Mouse (Mus musculus) mouse embryonic stem cell (cell line): ENCODE results near the gene Gnptg.

ENCODE experiments used
- in situ Hi-C, 2 experiments: fragments of 300-500 bp; cut with MboI; formaldehyde crosslinking; loops; 1 replicate in 1 of 2; 3 replicates in 1 of 2; pipeline ENCODE4 v1.14.3; 2019 to 2020; ENCODE audit warnings: low sequenced_read_pairs in 2 of 2, low pct_unique_long_range_greater_than_20kb in 1 of 2, mixed read lengths in 1 of 2; ENCODE audit not compliant: unreplicated experiment in 1 of 2

The Gnptg gene

DNA sequence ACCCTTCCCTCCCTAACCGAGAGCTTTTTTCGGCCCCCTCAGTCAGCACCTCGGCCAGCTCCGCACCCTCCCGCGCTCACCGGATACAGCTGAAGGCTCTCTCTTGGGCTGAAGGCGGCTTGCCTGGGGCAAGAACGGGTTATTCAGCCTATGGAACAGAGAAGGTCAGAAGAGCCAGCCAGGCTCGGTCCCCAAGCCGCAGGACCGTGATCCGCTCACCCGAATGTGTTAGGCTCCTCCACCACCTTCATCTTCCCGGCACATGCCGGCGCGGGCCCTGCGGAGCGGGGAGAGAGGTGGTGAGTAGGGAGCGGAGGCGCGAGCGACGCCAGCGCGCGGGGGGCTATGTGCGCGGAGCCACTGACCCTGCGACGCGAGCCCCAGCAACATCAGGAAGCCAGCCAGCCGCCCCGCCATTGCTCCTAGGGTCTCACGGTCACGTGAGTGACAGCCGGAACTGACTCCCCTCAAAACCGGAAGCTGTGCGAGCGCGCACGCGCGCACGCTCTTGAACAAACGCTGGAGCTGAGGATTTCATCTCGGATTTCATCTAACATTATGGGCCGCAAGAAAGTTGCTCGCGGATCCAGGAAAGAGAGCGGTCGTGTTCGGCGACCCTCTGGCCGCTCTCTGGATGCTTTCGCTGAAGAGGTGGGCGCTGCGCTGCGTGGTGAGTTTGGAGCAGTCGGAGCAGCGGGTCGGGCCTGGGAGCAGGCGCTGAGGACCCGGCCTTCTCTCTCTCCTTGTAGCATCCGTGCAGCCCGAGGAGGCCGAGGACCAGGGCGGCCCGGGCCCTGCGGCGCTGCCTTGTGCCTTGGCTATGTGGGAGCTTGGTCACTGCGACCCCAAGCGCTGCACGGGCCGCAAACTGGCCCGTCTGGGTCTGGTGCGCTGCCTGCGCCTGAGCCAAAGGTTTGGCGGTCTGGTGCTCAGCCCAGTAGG is at the start of gene Gnptg, which contains the start of gene Tsr3:
Gene Gnptg, minus strand, starts transcription at position 430 of the 942 bp plus-strand sequence.
Gene Tsr3, plus strand, starts transcription at position 476 of the 942 bp plus-strand sequence.
- in situ Hi-C loops: no loop called here

DNA sequence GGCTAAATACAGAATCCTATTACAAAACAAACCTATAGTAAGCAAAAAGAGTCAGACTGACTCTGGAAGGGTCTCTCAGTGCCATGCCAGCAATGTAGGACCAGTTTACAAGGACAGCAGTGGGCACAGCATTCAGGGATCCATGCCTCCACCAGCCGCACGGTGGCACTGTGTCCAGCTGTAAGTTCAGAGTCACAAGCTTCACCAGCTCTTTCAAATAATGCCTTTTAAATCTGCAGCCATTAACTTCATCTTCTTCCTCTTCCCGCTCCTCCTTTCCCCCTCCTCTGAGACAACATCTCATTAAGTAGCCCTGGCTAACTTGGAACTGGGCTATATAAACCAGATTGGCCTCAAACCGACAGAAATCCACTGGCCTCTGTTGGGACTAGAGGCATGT is 48.9 kb upstream of the Gnptg start:
- in situ Hi-C loops: no loop called here

DNA sequence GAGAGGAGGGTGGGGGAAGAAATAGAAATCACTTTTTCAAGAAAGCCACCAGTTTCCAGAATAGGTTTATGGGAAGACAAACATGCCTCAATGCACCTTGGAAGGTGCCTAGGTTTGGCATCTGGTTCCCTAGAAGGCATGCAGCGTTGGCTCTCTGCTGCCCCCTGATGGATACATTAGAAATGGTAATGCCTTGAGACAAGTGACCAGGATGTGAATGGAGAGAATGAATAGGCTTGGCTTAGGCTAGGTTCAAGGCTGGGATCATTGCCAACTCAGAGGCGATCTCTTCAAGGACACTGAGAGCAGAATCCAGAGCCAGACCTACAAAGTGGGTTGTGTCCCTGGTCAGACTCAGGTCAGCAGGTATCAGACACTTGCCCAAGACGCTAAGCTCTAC is 45.1 kb upstream of the Gnptg start:
- in situ Hi-C loops: no loop called here

DNA sequence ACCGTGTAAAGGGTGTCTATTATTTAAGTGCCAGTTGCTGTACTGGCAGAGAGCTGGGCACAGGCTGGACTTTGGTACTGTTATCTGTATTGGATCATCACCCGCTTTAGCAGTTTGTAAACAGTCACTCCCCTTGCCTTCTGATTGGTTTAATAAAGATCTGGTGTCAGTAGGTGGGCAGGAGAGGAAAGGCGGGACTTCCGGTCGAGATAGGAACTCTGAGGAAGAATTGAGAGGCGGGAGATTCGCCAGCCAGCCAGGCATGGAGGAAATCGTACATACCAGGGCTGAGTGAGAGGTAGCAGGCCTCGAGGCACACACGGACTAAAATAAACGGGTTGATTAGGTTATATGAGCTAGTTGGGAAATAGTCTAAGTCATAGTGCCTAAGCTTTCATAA is 42.2 kb upstream of the Gnptg start:
- in situ Hi-C loops: no loop called here

DNA sequence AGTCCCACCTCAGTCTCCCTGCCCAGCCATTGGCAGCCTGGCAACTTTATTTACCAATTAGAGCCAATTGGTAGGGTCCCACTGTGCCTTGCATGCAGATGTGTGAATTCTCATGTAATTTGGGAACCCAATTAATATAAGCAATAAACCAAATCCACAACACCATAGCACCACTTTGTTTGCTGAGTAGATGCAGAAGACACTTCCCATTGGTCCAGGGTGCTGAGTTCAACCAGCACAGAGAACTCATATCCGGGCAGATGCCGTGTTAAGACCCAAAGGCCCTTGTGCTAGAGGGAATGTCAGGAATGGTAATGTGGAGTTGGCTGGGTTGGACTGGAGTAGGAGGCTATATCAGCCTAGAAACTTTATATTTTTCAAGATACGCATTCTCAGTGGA is 35.9 kb upstream of the Gnptg start:
- in situ Hi-C loops: no loop called here

DNA sequence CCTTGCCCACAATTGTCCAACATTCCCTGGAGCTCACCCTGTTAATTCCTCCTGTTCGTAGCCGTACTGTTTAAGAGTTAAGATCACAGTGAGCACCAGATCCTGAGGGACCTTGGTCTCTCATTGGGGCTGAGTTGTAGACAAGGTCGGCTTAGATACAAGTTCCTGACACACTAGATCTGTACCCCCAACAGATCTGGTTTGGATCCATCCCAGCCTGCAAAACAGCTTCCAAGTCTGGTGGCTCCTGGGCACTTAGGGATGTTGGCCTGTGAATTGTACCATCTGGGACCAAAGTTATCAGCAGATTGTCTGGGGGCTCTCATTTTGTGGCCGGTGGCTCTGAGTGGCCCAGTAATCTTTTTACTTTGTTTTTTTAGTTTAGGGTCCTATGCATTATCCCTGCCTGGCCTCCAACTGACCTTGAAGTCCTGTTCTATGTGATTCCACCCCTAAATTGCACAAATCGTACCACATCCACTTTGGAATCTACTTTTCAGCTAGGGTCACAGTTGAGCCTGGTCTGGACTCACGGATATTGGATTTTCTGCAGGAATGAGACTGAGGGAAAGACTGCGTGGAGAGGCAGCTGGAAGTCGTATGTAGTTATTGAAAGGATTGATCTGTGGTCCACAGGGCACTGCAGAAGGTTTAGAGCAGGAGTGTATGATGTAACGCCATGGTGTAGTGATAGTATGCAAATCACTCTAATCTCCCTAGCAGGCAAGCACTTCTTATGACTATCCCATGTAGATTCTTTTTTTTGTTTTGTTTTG is 34.8 kb upstream of the Gnptg start, which contains the start of gene Ube2i:
Gene Ube2i, minus strand, starts transcription at position 52 of the 776 bp plus-strand sequence.
- in situ Hi-C loops: no loop called here

DNA sequence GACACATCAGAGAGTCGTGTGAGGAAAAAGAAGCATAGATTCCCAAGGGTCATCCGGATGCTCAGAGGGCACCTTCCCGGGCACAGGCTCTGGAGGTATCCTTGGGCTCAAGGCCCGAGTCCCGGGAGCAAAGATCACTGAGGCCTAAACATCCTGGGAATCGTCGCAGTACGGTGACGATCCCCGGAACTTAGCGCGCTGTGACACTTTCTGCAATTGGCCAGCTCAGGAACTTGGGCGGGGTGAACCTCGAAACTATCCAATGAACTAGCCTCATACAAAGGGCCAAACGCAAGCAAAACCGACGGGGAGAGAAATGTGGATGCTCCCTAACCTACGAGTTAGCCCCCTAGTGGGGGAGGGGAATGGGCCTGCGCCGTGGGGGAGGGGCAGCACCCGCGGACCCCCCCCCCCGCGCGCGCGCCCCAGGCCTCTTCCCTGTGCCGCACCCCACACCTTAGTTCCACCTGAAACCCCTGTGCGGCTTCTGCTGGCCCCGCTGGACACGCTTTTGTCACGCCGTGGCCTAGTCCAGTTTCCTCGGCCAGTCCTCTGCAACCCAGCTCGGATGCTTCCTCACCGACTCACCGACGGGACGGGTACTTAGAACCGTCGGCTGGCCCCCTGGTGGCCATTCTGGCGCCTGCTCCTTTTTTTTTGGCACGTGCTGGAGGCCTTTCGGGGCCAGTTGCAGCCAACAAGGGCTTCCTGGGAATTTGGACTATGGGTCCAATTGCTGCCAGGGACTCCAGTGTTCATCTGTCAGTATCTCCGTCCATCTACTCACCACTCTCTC is 34.0 kb upstream of the Gnptg start:
- in situ Hi-C loops: no loop called here

DNA sequence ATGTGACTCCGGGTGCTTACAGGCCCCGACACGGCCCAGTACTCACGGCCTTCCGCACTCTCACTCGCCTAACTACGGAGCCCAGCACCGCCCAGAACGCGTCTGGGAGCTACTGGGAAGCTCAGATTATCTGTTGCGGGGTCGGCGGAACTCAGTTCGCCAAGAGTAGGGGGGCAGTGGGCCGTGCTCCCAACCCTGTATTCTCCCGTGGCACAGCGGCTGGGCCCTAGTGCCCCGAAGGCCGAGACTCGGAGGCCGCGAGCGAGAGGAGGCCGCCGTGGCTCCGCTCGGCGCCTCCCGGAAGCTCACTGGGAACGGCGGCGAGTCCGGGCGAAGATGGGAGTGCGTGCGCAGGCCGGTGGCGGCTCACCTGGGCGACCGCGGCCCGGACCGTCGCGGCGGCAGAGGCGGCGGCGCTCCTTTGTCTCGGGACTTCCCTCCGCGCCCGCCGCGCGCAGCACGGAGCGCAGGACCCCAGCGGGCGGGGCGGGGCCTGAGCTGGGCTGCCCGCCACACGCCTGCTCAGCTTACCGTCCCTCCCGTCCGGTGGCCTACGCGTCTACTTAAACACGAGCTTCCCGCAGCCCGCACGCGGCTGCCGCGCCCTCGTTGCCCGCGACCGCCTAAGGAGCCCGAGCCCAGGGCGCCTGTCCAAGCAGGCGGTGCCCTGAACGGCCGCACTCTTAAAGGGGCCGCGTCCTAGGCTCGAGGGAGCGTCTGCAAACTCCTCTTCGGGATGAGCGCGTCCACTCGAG is 33.2 kb upstream of the Gnptg start:
- in situ Hi-C loops: no loop called here

DNA sequence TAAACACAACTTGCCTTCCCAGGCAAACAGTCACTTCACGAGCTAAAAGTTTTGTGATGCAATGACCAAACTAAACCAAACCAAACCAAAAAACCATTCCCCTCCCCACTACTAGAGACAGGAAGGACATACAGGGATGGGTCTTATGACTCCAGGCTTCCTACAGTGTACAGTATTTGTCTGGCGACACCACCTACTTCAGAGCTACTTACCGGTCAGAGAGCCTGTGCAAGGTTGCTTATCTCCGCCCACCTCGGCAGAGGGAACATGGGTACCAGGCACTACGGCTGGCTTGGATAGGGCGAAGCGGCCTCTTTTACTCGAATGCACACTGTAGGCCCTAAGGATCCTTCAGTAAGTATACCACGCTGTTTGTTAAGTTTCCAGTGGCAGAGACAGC is 32.4 kb upstream of the Gnptg start:
- in situ Hi-C loops: no loop called here

DNA sequence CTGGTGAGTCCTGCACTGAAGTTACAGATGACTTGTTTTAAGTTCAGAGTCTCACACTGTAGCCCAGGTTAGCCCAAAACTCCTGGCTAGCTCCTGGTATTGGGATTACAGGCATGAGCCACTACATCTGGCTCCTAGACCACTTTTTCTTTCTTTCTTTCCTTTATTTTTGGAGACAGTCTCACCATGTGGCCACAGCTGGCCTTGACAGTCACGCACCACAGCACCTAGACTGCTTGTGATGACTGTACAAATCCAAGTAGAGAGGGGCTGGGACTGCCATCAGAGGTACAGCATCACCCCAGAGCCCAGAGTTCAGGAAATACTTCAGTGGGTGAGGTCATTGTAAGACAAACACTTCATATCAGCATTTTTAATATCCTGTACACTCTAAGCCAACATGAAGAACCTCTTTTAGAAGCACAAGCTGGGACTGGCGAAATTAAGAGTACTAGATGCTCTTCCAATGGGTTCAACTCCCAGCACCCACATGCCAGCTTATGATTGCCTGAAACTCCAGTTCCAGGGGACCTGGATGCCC is 30.9 kb upstream of the Gnptg start:
- in situ Hi-C loops: no loop called here

DNA sequence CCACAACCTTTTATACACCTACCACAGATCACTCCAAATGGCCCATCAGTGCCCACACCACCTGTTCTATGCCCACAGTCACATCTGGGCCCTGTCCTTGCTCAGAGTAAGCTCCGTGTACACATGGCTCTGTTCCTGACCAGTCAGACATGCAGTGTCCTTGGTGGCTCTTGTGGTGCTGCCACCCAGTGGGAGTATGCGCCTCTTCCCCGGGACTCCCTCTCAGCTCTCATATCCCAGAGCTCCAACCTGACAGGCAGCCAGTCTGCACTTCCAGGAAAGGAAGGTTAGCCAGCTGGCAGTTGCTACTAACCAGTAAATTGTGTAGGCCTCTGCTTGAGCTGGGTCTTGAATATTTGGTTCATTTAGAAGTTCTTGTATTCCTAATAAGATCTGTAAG is 24.5 kb upstream of the Gnptg start:
- in situ Hi-C loops: no loop called here

DNA sequence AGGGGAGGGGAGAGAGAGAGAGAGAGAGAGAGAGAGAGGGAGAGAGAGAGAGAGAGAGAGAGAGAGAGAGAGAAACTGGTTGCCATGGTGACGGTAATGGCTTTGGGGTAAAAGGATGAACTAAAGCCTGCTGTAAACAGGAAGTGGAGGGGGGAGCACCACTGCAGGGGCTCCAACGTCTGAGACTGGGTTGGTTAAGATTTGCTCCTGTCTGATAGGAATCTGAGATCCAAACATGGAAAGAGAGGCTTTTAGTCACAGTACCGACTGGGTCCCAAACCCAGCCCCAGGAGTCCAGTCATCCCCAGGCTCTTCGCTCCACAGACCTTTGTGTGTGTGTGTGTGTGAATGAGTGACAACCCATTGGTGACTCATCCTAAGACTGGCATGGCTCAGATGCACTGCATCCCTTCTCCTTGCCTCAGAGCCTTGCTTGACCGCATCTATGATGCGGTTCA is 17.9 kb upstream of the Gnptg start:
- in situ Hi-C loops: no loop called here

DNA sequence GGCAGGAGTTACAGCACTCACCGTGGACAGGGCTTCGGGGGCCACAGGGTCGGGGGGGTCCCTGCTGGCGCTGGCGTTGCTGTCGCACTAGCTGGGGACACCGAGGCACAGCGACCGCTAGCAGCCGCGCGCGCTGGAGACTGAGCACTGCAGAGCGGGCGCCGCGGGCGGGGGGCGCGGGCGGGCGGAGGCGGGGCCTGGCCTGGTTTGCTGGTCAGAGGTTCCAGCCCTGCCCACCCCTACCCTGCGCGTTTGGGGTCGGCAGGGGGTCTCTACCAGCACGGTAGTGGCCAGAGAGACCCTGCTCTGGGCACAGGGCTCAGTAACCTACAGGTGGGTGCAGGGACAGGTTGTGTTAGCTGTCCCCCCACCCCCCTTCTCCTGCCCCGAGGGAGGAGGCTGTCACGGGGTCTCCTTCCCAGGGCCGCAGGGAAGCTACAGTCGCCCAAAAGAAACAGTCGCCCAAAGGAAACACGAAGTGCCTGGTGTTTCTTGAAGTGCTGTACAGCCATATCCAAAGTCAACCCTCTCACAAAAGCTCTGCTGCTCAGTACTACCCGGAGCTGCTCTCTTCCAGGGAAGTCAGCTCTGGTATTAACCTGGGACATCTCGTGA is 16.3 kb upstream of the Gnptg start, which contains the start of gene Baiap3:
Gene Baiap3, minus strand, starts transcription at position 225 of the 615 bp plus-strand sequence.
- in situ Hi-C loops: no loop called here

DNA sequence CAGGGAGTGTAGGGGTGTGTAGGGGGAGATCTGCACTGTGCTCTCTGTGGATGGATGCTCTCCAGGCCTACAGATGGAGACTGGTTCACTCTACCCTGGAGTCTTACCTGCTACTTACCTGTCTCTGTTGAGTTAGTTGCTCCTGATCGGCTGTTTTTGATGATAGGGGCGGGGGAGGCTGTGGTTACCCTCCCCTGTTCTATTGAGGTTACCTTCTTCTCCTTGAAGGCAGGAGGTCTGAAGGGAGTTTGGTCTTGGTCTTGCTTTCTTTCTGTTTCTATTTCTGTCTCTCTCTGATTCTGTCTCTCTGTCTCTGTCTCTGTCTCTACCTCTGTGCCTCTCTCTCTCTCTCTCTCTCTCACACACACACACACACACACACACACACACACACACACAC is 15.2 kb upstream of the Gnptg start:
- in situ Hi-C loops: no loop called here

DNA sequence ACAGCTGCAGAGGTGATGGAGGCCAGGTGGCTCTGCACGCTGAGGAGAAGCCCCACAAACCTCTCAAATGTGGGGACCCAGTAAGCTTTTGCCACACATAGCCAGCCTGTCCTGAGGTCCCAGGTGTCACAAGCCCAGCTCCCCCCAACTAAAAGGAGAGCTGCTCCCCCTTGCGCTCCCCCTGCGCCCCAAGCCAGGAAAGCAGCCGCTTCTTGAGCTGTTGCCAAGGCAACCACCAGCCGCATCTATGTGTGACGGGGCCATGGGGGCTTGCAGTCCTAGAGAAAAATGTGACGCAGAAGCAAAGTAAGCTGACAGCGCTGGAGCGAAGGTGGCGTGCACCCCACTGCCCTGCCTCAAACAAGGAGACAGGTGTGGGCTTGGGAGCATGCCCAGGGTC is 13.8 kb upstream of the Gnptg start:
- in situ Hi-C loops: no loop called here

DNA sequence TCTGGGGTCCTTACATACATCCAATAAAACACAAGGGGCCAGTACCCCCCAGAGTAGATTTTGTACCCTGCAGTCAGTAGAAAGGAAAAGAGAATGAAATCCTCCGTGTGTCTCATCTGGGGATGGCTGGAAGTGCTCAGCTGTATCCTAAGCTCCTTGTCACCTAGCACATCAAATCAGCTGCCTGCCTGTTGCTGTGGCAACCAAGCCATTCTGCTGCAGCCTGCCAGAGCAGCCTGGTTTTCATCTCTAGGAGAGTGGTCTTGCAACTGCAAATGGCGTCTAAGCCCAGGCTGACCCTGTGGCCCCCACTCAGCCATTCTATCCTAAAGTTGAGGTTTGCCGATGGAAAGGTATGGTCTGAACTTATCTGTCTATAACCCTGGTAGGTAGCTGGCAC is 12.7 kb upstream of the Gnptg start:
- in situ Hi-C loops: no loop called here

DNA sequence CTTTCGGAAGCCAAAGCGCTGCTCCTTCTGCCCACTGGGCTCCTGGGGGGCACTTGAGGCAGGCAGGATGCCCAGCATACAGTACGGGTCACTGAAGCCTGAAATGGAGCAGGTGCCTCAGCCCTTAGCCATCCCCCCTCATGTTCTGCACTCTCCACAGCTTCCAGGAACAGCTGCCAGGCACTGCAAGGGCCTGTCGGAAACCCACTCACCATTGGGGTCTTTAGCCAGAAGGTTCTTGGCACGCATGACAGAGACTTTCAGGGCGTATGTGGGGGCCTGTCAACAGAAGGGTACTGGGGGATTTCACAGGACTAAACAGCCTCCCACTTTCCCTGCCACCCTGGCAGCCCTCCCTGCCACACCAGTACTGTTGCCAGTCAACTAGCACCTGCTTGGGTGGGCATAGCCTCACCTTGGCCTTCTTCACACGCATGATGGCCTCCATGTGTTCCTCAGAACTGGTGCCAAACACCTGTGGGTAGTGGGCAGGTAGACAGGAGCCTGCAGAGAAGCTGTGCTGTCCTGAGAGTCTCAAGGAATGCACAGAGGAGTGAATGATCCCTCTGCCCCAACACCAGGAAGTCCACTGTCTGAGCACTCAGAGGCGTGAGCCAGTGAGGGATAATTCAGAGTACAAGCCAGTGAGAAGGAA is 10.4 kb upstream of the Gnptg start:
- in situ Hi-C loops: no loop called here
